Mouse (Mus musculus): ENCODE results near the gene Tle4. TPM values are rescaled to one million over a fixed set of nuclear protein-coding genes. Genes with fewer than 3 reads are reported as not detected.

Gene Tle4
- total and polyA plus RNA-seq, 3 experiments = 18.9 to 27.7 (median 23.4) TPM

GRCm38 (mm10) chr19:14519186-14519585 is 78.7 kb downstream of the Tle4 start (continued):
- TF ChIP-seq RAD21 (IDR thresholded peaks at IDR 0.05; ENCODE audit: low read depth, low read length) (no peak), ZKSCAN1 (IDR thresholded peaks at IDR 0.05; ENCODE audit: borderline replicate concordance, low read depth, low read length) (no peak), USF1 (IDR thresholded peaks at IDR 0.05; ENCODE audit: low read depth, low read length) (no peak), HCFC1 (IDR thresholded peaks at IDR 0.05; ENCODE audit: low read depth, low read length) (no peak), EP300 (IDR thresholded peaks at IDR 0.05; ENCODE audit: low read length) (peak; percentile 75), CHD2 (IDR thresholded peaks at IDR 0.05; ENCODE audit: low read length) (no peak)

- H3K27ac ChIP-seq (ENCODE audit: insufficient read depth, low read depth) = no peak overlapping the region
- DNase-seq (ENCODE audit: extremely low read depth) = no peak
- dilution Hi-C loops (cut with MboI; ENCODE audit: extremely low pct_ligation_motif_present, extremely low pct_unique_long_range_greater_than_20kb, low sequenced_read_pairs) = no loop called here
- no peaks in the 10 kb centered on the region for H3K27me3 ChIP-seq (replicated peaks)
- no peak overlapping the region for H3K4me2 ChIP-seq (ENCODE audit: insufficient read depth, low read depth, poor library complexity, severe bottlenecking)
- no peak for TF ChIP-seq USF1 (IDR thresholded peaks at IDR 0.05; ENCODE audit: low read depth, low read length)
- no peak for TF ChIP-seq RCOR1 (conservative IDR thresholded peaks at IDR 0.05; ENCODE audit: low read depth, low read length)
- TF ChIP-seq SMC3 (IDR thresholded peaks at IDR 0.05; ENCODE audit: low read depth, low read length) = no peak
- no peak for TF ChIP-seq MAX (IDR thresholded peaks at IDR 0.05; ENCODE audit: low read length)
- no peak for TF ChIP-seq MYC (IDR thresholded peaks at IDR 0.05; ENCODE audit: low read depth, low read length)
- TF ChIP-seq MAZ (IDR thresholded peaks at IDR 0.05; ENCODE audit: low read depth, low read length) = no peak
- no peak for TF ChIP-seq JUND (conservative IDR thresholded peaks at IDR 0.05; ENCODE audit: low read depth, low read length)
- TF ChIP-seq JUN (IDR thresholded peaks at IDR 0.05; ENCODE audit: insufficient read depth, low read depth, low read length) = no peak
- no peak for TF ChIP-seq E2F4 (IDR thresholded peaks at IDR 0.05; ENCODE audit: insufficient replicate concordance, low read depth, low read length)
- TF ChIP-seq ZC3H11A (IDR thresholded peaks at IDR 0.05; ENCODE audit: low read depth, low read length) = no peak
- no peak for TF ChIP-seq EP300 (IDR thresholded peaks at IDR 0.05; ENCODE audit: low read length)
- H3K36me3 ChIP-seq (replicated peaks in 1 of 2; ENCODE audit: control insufficient read depth in 1 of 2, insufficient read depth in 1 of 2, low read length in 1 of 2) = peaks cover 20 to 42% of the 10 kb centered on the region in 2 experiments
- peaks cover 10% of the 10 kb centered on the region for H3K79me2 ChIP-seq (replicated peaks; ENCODE audit: control insufficient read depth, extremely low read depth, insufficient read depth, poor library complexity, severe bottlenecking)
- H3K4me1 ChIP-seq (ENCODE audit: control insufficient read depth in 1 of 2, insufficient read depth in 2 of 2) = peaks cover 0 to 22% of the 10 kb centered on the region in 2 experiments; a peak in 2 of 4 replicates
- no peak overlapping the region for H3K9ac ChIP-seq (ENCODE audit: insufficient read depth, low read depth)
- in situ Hi-C loops (cut with MboI; ENCODE audit: low pct_ligation_motif_present, low pct_unique_long_range_greater_than_20kb, low sequenced_read_pairs) = no loop called here
- H3K4me3 ChIP-seq (replicated peaks in 1 of 3; ENCODE audit: low read depth in 2 of 3, low read length in 2 of 3, poor library complexity in 1 of 3) = no peak overlapping the region
- H3K9me3 ChIP-seq (replicated peaks; ENCODE audit: low read length) = no peaks in the 10 kb centered on the region
Measured at GRCm38 (mm10) chr19:14518438-14519044, 79.3 kb downstream of the Tle4 start.

GRCm38 (mm10) chr19:14516420-14516819 is 81.4 kb downstream of the Tle4 start:
- Histone ChIP-seq H3K9me3 (replicated peaks; ENCODE audit: low read length) (no peaks in the 10 kb centered on the region), H3K9ac (ENCODE audit: insufficient read depth, low read depth) (no peak overlapping the region), H3K4me1 (ENCODE audit: control insufficient read depth in 1 of 2, insufficient read depth in 2 of 2) (peaks cover 0 to 32% of the 10 kb centered on the region in 2 experiments; a peak in 2 of 4 replicates), H3K36me3 (replicated peaks in 1 of 2; ENCODE audit: control insufficient read depth in 1 of 2, insufficient read depth in 1 of 2, low read length in 1 of 2) (peaks cover 29 to 53% of the 10 kb centered on the region in 2 experiments), H3K27ac (ENCODE audit: insufficient read depth, low read depth) (no peak overlapping the region), H3K4me3 (replicated peaks in 1 of 3; ENCODE audit: low read depth in 2 of 3, low read length in 2 of 3, poor library complexity in 1 of 3) (no peak overlapping the region), H3K79me2 (replicated peaks; ENCODE audit: control insufficient read depth, extremely low read depth, insufficient read depth, poor library complexity, severe bottlenecking) (peaks cover 13% of the 10 kb centered on the region), H3K27me3 (replicated peaks) (no peaks in the 10 kb centered on the region), H3K4me2 (ENCODE audit: insufficient read depth, low read depth, poor library complexity, severe bottlenecking) (no peak overlapping the region)
- in situ Hi-C loops (cut with MboI; ENCODE audit: low pct_ligation_motif_present, low pct_unique_long_range_greater_than_20kb, low sequenced_read_pairs) = no loop called here
- dilution Hi-C loops (cut with MboI; ENCODE audit: extremely low pct_ligation_motif_present, extremely low pct_unique_long_range_greater_than_20kb, low sequenced_read_pairs) = no loop called here
- DNase-seq (ENCODE audit: extremely low read depth) = no peak
- TF ChIP-seq EP300 (IDR thresholded peaks at IDR 0.05; ENCODE audit: low read length) = no peak
